Mouse (Mus musculus) kidney, adult 2 months (tissue): ENCODE results near the gene Dmkn. TPM values are rescaled to one million over a fixed set of nuclear protein-coding genes. Genes with fewer than 3 reads are reported as not detected.
"Not testable (repeated sequence)": the region's sequence is repeated elsewhere in the genome, so short reads cannot be mapped to it uniquely, and the experiment has no call there.

ENCODE experiments used
- DNase-seq: peaks from one replicate; pipeline ENCODE4 v3.0.0; 2021
- H3K27ac ChIP-seq: fragments of 200-500 bp; 2 replicates; pipeline ENCODE4 v1.5.1; 2012; ENCODE audit warnings: low read depth, low read length, control low read depth, inconsistent platforms; ENCODE audit not compliant: insufficient read depth
- H3K27me3 ChIP-seq: fragments of 200-500 bp; replicated peaks from 2 replicates; pipeline ENCODE4 v1.6.1; 2012; ENCODE audit warnings: mild to moderate bottlenecking, moderate library complexity, low read length, inconsistent platforms; ENCODE audit not compliant: control insufficient read depth, insufficient read depth
- H3K36me3 ChIP-seq: fragments of 200-500 bp; 2 replicates; pipeline ENCODE4 v1.6.1; 2012; ENCODE audit warnings: mild to moderate bottlenecking, moderate library complexity, low read length, inconsistent platforms; ENCODE audit not compliant: control insufficient read depth, insufficient read depth
- H3K4me1 ChIP-seq: fragments of 200-500 bp; 2 replicates; pipeline ENCODE4 v1.6.1; 2011; ENCODE audit warnings: low read length; ENCODE audit not compliant: control insufficient read depth, insufficient read depth
- H3K4me3 ChIP-seq: fragments of 200-500 bp; 2 replicates; pipeline ENCODE4 v1.5.1; 2011; ENCODE audit warnings: mild to moderate bottlenecking, low read depth, low read length, control low read depth; ENCODE audit not compliant: insufficient read depth
- CTCF ChIP-seq: fragments of 200-500 bp; conservative IDR thresholded peaks from 2 replicates; pipeline ENCODE4 v1.5.1; 2011; ENCODE audit warnings: low read depth, mild to moderate bottlenecking, control low read depth, low read length, moderate library complexity, mixed read lengths; ENCODE audit not compliant: insufficient read depth, insufficient read length
- POLR2A ChIP-seq: fragments of 200-500 bp; IDR thresholded peaks from one replicate; pipeline ENCODE4 v1.6.1; 2011; ENCODE audit warnings: low read depth, low read length, control low read depth
- WGBS: fragments of 180-500 bp; shearing (Covaris S2); methylation state at CpG from one replicate; pipeline ENCODE4 v1.1.7; 2018; 5-methylcytosine and 5-hydroxymethylcytosine counted together
- polyA plus RNA-seq: library from polyadenylated mRNA; depleted of rRNA; stranded (reverse); fragments of >200 nt; gene quantifications from 2 replicates; pipeline ENCODE4 v1.2.3, GENCODE M21; 2012

The Dmkn gene
- polyA plus RNA-seq, 1 experiment, result 2.1 TPM

- Histone ChIP-seq H3K27ac (peak within 1 kb of the TSS; percentile 68), H3K4me1 (no peaks in the 10 kb centered on the region; the same call in 1 of the 2 replicates), H3K4me3 (peak within 1 kb of the TSS; percentile 74), H3K27me3 (no peaks in the 10 kb centered on the region), H3K36me3 (no peaks in the 10 kb centered on the region)
- TF ChIP-seq CTCF, result peak; percentile 19; the same call in 1 of the 2 replicates
- peak; percentile 33 for TF ChIP-seq POLR2A
- WGBS, result under 1% methylated on average over 60 of the region's 60 CpGs
- DNase-seq, result peak; percentile 99
These were observed 34.0 kb upstream of the Dmkn start, which contains the start of gene Tmem147 for GRCm38 (mm10) chr7:30729396-30730063. Gene Tmem147 (minus strand): TSS chr7:30729540.

- WGBS, result 16% methylated on average over 20 of the region's 22 CpGs
- Histone ChIP-seq H3K4me3 (peak overlapping the region; percentile 74), H3K27ac (peak overlapping the region; percentile 68; the same call in 1 of the 2 replicates)
- H3K27me3 ChIP-seq, H3K4me1 ChIP-seq, H3K36me3 ChIP-seq, DNase-seq: not testable (repeated sequence)
These were observed 33.4 kb upstream of the Dmkn start for GRCm38 (mm10) chr7:30730064-30730722.

DNA sequence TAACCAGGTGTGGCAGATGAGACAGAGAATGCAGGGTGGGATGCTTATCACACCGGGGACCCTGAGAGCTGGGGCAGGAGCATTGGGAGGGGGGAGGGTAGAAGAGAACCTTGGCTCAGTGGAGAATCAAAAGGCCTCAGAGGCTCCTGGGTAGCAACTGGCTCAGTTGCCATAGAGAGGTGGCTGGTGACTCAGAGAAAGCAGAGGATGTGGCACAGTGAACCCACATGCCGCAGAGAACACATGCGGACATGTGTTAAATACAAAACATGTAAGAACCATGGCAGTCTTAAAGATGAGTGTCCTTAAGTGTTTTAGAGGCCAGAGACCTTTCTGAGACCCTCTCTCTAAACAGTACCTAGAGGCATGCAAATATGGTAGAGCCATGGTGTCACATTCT is 27.3 kb upstream of the Dmkn start:
- DNase-seq, result no peak
- Histone ChIP-seq H3K27me3 (no peaks in the 10 kb centered on the region), H3K4me1 (no peaks in the 10 kb centered on the region), H3K4me3 (no peak overlapping the region), H3K36me3 (no peaks in the 10 kb centered on the region), H3K27ac (no peak overlapping the region)
- TF ChIP-seq POLR2A, result no peak
- WGBS, result 89% methylated on average over 3 of the region's 3 CpGs

- H3K4me1 ChIP-seq, H3K4me3 ChIP-seq, H3K36me3 ChIP-seq, H3K27ac ChIP-seq, H3K27me3 ChIP-seq, DNase-seq: not testable (repeated sequence)
- 72% methylated on average over 2 of the region's 2 CpGs for WGBS
These were observed 21.0 kb upstream of the Dmkn start for GRCm38 (mm10) chr7:30742570-30742969.

- H3K36me3 ChIP-seq, DNase-seq: not testable (repeated sequence)
- WGBS, result 91% methylated on average over 4 of the region's 4 CpGs
These were observed 19.9 kb upstream of the Dmkn start, which contains the start of gene Gapdhs for GRCm38 (mm10) chr7:30743617-30744016. Gene Gapdhs (minus strand): TSS chr7:30743681.

DNA sequence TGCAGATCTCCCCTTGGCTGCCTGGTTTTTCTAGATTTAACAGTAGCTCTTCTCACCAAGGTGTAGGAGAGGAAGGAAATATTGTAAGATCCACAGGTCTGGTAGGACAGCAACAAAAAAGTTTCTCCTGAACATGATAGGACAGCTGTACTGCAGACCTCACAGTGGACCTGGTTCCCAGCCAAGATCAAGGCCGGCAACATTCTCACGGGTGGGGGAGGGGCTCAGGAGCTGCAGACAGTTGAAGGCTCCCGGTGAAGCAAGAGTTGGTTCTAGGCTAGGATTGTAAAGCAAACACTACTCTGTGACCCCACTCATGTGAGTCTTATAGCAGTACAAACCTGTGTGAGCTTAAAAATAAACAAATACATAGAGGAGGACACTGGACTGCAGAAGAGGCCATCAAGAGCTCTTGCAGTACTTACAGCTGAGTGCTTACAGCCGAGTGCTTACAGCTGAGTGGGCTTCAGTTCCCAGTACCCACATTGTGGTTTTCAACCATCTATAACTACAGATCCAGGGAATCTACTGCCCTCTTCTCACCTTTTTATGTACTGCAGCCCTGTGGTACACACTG is 19.4 kb upstream of the Dmkn start:
- TF ChIP-seq CTCF, result no peak
- peak; percentile 25 for DNase-seq
- H3K4me3 ChIP-seq, result no peak overlapping the region
- H3K27ac ChIP-seq, result no peak overlapping the region
- no peaks in the 10 kb centered on the region for H3K4me1 ChIP-seq
- no peaks in the 10 kb centered on the region for H3K36me3 ChIP-seq
- no peaks in the 10 kb centered on the region for H3K27me3 ChIP-seq
- 25% methylated on average over 4 of the region's 4 CpGs for WGBS

More at GRCm38 (mm10) chr7:30743617-30744016, 19.9 kb upstream of the Dmkn start, which contains the start of gene Gapdhs:
- H3K4me1 ChIP-seq, H3K4me3 ChIP-seq, H3K27ac ChIP-seq, H3K27me3 ChIP-seq: not testable (repeated sequence)

- Histone ChIP-seq H3K4me3 (no peak overlapping the region), H3K4me1 (no peaks in the 10 kb centered on the region), H3K27ac (no peak overlapping the region), H3K36me3 (no peaks in the 10 kb centered on the region), H3K27me3 (no peaks in the 10 kb centered on the region)
- DNase-seq, result no peak
- 67% methylated on average over 7 of the region's 7 CpGs for WGBS
- TF ChIP-seq POLR2A (no peak), CTCF (peak; percentile 17; the same call in 1 of the 2 replicates)
These were observed 15.9 kb upstream of the Dmkn start for GRCm38 (mm10) chr7:30747525-30748204.
